Mouse (Mus musculus): ENCODE results near the gene Cars2.
"Not testable (repeated sequence)": the region's sequence is repeated elsewhere in the genome, so short reads cannot be mapped to it uniquely, and the experiment has no call there.

The Cars2 gene

DNA sequence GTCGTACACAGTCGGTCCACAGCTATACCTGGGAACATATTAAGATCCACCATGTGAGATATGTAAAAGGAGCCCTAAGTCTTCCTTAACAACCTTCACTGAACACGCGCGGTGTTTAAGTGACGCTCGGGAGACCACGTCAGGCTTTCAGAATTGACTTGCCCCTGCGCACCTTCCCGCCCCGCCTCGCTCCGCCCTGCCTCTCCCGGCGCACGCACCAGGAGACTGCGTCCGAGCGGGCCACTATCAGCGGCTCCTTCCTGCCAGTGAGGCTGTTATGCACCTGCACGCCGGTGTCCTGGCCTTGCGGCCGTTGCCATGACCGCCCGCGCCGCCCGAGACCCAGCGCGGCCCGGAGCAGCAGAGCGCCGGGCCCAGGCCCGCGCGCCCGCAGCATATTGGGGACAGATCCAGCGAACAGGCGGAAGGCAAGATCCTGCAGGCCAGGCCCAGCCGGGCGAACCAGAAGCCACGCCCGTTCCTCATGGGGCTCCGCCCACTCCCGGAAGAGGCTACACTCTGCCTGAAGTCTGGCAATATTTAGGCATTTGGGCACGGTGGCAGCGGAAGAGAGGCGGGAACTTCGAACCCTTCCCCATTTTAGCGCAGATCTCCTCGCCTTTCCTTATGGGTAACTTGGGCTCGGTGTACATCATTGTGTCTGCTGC, at the start of gene Cars2:
TSS of gene Cars2 (minus strand) at position 503 of the 668 bp plus-strand sequence.
- DNase-seq (ENCODE audit: low spot score in 2 of 2) = peak; percentile 88 to 90

DNA sequence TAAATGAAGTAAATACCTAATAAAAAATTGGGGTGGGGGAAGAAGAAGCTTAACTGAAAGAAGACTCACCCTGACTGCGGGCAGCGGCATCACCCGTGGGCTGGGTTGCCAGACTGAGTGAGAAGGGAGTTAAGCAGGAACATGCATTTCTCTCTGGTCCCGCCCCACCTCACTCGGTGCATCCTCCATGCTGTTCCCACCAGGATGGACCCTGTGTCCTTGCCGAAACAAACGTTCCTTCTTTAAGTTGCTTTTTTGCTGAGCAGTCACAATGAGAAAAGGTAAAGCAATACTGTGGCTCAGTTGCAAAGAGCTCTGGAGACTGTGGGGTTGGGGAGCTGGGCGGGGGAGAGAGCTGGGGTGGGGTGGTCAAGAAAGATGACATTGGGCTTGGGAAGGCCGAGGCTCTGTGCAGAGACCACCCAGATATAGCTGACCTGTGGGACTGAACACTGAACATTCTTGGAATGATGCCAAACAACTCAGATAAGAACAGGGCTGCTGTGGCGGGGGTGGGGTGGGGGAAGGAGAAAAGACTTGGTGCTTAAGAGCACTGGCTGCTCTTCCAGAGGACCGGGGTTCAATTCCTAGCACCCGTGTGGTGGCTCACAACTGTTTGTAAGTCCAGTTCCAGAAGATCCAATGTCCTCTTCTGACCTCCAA, 42.8 kb upstream of the Cars2 start:
- DNase-seq (ENCODE audit: low spot score in 2 of 2) = no peak

DNA sequence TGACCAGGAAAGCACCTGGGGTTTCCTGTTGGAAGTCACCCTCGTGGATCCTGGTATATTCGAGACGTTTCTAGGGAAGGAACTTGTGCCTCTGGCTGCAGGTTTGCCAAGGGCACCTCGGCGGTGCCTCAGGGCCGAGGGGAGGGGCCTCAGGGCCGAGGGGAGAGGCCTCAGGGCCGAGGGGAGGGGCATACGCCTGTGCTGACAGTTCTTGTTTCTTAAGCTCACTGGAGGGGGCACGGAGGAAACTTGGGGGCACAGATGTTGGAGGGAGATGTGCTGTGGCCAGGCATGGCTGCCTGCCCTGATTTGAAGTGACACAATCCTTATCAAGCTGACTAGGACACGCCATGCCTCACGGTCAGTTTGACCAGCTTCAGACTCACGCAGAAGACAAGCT, 41.7 kb upstream of the Cars2 start:
- DNase-seq (ENCODE audit: low spot score in 2 of 2) = no peak

DNA sequence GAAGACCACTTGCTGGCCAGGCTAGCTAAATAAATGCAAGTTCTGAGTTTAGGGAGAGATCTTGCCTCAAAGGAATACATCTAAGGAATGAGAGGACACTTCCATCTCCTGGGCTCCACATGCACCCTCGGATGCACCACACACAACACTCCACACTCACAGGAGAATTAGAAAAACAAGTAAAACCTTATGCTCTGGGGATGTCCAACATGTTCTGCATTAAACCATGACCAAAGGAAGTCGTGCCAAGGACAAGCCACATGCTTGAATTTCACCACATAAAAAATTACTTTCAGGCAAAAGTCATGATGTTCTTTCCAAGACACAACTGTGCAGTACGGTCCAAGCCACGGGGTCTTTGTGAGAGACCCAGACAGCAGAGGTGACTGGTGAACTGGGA, 41.3 kb upstream of the Cars2 start:
- no peak for DNase-seq (ENCODE audit: low spot score in 2 of 2)

DNA sequence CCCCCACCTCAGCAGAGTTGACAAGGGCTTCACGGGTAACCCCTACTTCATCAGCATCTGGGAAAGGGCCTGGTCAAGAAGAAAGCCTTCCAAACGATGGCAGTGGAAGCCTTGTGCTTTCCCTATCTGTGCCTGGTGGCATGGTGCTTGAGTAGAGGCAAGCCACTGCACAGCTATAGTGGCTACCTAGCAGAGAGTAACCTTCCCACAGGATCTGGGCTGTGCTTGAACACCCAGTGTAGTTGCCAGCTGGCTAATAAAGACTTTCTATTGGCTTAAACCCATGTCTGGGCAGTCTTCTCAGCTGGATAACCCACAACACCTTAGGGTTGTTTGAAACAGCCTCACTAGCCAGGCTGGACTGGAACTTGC, 35.8 kb upstream of the Cars2 start:
- DNase-seq (ENCODE audit: low spot score in 2 of 2) = no peak

DNA sequence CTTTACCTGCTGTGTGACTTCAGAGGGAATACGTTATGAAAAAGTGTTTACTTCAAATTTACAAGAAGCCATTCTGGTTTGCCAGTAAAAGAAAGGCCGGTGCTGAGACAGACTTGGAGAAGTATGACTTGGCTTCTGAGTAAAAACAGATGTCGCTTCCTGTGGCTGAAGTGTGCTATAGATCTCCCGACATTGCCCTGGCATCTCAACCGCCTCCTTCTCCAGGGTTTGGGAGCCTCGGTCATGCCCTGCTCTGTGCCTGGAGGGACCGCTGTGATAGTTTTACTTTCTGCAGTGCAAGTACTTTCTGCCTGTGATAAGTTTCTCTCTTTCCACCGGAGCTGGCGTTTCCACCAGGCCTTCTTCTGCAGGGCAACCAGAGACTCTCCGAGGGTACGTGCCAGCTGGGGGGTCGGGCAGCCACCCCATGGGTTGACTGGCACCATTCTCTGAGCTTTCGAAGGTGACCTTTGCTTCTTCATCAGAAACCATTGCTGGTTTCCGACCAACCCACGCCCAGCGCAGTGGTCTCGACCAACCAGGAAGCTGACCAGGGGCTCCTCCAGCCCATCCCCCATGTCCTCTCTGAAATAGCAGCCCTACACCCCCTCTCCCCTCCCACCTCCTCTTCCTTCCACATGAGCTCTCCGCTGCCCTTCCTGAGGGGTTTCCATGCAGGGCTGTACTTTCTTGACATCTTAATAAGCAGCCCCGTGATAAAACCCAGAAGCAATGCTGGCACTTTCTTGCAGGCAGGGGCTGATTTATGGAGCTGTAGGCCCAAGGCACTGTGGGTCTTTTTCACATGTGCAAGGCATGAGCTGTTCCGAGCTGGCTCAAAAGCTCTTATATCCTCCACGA, 35.2 kb upstream of the Cars2 start:
- DNase-seq (ENCODE audit: low spot score in 2 of 2) = peak in 1 of 2 experiments; percentile 61

DNA sequence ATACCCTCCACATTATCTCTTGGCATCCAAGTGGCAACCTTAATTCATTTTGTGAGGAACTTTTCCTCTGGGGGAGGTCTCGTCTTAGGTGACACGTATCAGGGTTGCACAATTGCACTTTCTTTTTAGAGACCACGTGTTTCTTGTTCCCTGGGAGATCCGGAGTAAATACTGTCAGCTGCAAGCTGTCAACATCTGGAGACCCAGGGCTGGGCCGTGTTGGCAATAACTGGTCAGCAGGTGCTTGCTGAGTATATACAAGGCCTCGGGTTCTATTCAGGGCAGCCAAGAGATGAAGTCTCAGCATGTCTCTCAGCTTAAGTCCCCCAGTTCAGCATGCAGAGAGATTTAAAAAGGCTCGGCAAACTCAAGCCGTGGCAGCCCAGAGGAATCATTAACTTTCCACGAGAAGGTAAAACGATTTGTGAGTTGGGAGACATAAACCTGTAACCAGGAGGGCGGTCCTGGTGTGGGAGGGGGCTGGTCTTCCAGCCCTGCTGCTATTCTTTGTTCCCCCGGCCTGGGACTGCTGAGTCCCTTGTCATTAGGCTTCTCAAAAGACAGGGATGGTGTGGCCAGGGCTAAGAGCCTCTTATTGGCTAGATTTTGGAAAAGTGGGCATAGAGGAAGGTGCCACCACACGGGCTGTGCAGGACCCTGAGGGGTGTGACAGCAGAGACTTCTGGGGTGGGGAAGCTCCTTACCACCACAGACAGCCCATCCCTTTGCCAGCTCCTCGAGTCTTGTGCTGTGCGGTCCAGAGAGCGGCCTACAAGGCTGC, 25.2 kb upstream of the Cars2 start:
- no peak for DNase-seq (ENCODE audit: low spot score in 2 of 2)

DNA sequence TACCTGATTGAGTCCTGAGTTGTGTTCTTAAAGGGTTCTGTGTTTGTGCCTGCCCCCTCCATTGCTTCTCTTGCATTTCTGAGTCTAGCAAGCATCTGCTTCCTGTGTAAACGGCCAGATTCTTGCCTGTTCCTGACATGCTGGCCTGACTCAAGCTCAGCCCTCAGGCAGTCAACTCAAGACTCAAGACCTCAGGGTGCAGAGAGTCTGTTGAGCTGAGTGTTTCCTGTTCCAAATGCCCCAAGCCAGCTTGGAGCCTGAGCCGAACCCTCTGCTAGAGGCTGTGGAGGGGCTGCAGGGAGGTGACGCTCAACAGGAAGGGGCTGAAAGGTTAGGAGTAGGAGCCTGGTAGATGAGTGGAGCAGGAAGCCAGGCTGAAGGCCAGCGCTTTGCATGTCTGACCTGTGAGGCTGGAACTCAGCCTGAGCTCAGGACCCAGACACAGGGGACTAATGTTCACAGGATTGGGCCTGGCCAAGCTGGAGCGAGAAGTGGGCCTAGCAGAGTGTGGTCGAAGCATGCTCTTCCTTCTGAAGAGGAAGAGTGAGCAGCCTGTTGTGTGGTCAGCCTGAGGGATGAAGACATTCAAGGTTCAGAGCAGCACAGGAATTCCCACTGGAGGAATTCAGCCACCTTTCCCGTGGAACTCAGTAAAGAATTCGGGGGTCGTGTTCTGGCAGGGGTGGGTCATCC, 24.5 kb upstream of the Cars2 start:
- DNase-seq (ENCODE audit: low spot score in 2 of 2) = no peak

DNA sequence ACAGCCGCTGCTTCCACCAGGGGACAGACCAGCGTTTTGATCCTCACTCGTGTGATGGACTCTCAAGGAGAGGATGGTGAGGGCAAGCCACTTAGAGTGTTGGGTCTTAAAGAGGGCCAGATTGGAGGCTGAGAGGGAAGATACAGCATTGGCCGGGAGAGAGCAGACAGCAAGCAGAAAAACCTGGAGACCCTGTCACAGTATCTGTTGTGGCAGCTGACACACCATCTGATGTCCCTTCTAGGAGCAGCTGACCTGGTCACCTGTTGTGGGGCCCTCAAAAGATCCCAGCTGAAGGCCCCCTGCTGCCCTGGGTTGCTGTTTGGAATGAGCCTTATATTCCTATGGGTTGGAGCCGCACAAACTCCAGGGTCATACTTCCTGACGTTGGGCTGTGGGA, 21.8 kb upstream of the Cars2 start:
- DNase-seq (ENCODE audit: low spot score in 2 of 2) = no peak

DNA sequence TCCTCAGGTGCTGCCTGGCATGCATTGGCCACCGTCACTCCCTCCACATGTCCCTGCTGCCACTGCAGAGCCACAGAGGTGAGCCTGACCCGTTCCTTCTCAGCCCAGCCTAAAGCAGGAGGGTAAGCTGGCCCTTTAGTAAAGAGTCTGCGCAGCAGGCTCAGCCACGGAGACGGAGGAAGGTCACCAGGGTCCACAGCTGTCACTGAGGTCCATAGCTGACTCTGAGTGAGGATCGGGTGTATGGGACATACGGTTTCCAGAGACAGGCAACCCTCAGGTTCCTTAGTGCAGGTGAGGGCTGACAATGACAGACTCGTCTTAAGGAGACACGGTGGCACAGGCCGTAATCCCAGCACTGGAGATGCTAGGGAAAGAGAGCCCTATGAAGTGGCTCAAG, 21.4 kb upstream of the Cars2 start:
- DNase-seq (ENCODE audit: low spot score in 2 of 2) = no peak

DNA sequence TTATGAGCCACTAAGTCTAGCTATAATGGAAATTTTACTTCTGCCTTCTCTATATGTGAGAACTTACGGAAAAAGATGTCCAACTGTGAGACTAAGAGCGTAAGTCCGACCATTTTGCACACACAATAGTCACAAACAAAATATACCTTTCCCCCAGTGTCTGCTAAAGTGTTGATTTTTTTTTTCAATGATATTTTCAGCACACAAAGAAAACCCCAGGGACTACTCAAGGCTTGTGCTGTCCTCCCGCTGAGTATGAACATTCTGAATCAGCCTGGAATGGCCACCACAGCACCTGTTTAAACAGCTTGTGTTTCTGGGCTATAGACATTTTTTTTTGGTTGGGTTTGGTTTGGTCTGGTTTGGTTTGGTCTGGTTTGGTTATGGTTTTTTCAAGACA, 20.2 kb upstream of the Cars2 start:
- DNase-seq (ENCODE audit: low spot score in 2 of 2) = no peak

DNA sequence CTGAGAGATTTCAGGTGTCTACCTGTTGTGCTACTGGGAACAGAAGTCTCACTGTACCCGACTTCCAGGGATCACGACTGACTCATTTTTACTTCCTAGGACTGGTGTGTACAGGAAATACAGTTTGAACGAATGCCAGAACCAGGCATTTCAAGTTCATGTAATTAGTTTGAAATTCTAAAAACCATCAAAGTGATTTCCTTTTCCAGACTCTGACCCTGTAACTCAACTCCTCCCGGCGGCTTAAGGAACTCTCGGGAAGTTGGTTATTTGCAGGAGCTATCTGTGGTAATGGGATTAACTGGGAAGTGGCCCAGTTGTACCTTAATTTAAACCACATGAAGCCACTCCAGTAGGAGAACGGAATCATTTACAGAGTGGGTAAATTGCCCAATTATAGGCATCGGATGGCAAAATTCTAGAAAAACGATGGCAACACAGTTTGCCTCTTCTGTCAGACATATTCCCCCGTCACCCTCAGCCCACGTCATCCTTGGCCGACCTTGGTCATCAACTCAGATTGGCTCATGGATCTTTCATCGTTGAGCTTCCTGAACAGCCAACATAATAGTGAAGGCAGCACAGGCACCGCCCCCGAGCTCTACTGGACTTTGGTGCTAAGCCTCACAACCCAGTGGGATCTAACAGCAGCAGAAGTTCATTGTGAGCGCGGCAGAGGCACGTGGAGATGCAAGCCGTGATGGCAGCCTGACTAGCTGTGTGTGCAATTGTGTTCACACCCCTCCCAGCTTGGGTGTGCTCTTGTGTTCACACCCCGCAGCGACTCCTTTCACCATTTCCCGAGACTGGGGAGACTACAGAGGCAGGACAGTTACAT, 18.9 kb upstream of the Cars2 start:
- DNase-seq (ENCODE audit: low spot score in 2 of 2) = no peak

DNA sequence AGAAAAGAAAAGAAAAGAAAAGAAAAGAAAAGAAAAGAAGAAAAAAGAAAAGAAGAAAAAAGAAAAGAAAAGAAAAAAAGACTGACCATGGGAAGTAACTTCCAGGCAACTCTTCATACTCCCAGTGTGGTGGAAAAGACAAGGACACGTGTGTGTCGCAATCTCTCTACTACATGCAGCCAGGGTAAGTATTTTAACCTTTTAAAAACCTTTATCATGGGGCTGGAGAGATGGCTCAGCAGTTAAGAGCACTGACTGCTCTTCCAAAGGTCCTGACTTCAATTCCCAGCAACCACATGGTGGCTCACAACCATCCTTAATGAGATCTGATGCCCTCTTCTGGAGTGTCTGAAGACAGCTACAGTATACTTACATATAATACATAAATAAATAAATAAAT, 17.6 kb upstream of the Cars2 start:
- not testable (repeated sequence) for DNase-seq (ENCODE audit: low spot score in 2 of 2)

DNA sequence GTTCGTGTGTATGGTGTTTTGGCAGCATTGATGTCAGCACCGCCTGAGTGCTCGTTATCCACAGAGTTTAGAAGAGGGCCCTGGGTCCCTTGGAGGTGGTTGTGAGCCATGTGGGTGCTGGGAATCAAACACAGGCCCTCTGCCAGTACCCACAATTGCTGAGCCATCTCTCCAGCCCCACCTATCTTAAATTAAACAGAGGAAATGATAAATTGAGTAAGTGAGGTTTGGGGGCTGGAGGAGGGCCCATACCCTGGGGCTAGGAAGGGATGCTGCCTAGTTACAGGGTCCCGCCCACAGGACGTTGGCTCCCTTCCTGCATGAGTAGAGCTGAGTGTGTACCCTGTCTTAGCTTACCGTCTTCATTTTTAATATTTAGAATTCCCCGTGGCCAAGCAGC, 14.1 kb upstream of the Cars2 start:
- DNase-seq (ENCODE audit: low spot score in 2 of 2) = no peak

DNA sequence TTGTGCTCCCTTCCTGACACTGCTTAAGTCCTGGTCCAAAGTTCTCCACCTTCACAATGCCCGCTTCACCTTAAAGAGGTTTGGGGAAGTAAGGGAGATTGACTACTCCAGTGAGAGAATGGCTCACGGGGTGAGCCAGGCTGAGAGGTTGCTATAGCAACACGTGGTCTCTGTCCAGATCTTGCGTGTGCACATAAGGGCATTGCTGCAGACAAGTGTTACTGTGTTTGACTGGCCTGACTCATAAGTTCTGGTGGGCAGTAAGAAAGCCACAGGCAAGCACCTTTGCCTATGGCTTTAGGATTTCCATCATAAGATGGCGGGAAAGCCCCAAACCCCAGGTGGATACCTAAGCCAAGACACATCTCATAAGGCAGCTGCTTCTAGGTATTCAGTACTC, 13.7 kb upstream of the Cars2 start:
- DNase-seq (ENCODE audit: low spot score in 2 of 2) = no peak

DNA sequence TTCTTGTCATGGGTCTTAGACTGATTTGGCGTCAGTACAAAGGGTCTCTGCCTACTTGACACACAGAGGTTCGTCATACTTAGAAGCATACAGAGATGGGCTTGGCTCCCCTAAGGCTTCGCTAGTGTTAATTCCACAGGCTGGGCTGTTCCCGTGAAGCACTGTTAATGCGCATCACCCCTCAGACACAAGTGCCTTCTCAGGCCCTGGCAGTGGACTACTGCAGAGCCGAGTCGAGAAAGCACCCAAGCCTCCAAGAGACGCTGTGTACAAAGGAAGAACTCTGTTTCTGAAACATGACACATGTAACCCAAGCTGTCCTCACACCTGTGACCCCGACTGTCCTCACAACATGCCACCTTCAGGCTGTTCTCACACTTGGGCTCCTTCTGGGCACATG, 9.6 kb upstream of the Cars2 start:
- no peak for DNase-seq (ENCODE audit: low spot score in 2 of 2)

DNA sequence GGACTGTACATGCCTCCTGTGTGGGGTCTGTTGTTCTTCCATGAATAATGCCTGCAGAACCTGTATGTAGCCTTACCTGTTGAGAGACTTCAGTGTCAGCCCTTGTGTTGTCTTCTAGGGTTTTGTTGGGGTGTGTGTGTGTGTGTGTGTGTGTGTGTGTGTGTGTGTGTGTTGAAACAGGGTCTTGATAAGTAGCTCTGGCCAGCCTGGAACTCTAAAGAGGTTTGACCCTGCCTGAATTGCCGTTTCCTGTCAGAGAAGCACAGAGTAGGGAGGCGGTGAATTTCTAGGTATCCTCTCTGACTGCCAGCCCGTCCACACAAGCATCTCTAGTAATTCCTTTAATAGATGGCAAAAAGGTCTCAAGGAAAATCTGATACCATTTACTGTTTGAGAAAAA, 8.9 kb upstream of the Cars2 start:
- no peak for DNase-seq (ENCODE audit: low spot score in 2 of 2)

DNA sequence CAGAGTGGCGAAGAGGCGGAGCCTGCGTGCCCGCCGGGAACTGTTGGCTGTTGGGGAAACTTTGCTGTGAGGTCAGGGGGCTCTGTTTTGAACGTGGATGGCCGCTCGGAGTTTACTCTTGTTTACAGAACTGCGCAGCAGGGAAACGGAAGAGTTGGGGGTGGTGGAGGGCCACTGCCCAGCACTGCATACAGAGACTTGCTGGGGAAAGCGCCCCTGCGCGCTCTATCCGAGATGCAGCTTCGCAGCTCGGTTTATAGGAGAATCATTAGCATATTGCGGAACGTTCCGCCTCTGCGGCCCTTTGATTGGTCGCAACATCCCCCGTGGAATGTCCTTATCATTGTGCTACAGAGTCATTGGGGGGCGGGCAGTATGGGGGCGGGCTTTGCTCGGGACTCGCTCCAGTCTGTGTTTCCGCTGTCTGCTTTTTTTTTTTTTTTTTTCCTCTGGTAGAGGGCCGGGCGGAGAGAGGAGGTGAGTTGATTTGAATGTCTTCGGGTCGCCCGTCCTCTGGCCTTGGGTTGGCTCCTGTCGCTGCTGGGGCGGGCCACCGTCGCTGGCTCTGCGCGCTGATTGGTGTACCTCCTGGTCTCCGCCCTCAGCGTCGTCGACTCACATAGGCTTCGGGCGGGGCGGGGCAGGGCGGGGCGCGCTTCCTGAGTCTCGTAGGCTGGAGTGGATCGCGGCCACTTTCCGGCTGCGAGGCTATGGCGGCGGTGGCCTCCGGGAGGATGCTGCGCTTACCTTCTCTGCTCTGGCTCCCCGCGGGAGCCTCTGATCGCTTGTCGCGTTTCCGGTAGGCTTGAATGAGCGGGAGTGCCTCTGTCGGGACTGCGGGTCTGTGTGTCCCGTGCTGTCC, 7.4 kb upstream of the Cars2 start:
- peak; percentile 96 to 98 for DNase-seq (ENCODE audit: low spot score in 2 of 2)

DNA sequence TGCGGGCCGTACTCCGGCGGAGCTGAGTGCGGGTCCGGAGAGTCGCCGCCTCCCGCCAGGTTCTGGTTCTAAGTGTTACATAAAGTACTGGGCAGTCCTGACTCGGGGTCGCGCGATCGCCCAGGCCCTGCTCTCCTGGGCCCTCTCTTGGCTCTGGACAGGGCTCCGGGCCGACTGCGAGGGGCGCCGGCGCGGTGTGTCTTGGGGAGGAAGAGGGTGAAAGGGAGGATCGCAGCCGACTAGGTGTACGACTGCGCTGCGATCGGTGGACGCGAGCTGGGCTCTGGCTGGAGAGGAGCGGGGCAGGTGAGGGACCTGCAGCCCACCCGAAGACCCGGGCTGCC, 6.8 kb upstream of the Cars2 start:
- no peak for DNase-seq (ENCODE audit: low spot score in 2 of 2)
